Mouse (Mus musculus) spleen, postnatal 0 days (tissue): ENCODE data around the gene Med10. TPM values are rescaled to one million over a fixed set of nuclear protein-coding genes. Genes with fewer than 3 reads are reported as not detected.

Source experiments
- polyA plus RNA-seq: library from polyadenylated mRNA; unstranded; fragments of >200 nt; fragmentation: Nextera tagmentation; extraction: Ambion mirVana; gene quantifications from 2 replicates; pipeline ENCODE4 v1.2.1, GENCODE M21; 2015

Med10 gene
- polyA plus RNA-seq, result 75.4 and 77.9 TPM in 2 replicates

DNA sequence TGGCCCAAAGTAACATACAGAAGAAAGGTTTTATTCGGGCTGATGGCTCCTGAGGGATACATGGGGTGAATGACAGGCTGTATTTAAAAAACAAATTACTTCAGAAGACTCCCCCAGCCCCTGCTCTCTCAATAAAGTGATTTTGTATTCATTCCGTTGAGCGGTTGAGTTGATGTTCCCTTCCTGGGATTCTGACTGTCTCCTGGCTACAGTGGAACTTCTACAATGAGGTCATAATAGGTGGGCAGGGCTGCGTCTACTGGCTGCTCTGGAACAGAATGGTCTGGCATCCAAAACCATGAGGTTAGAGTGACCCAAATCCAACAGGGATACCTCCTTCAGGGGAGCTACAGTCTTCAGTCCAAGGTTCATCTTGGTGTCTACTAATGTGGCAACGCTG lies at the start of gene Med10:
Med10 (plus strand) TSS at position 301 of the 400 bp plus-strand sequence.

Other genes starting within 250 kb of the Med10 start
- gene Srd5a1, start 191.0 kb upstream of the Med10 start, polyA plus RNA-seq, result 3.5 and 4.4 TPM in 2 replicates
- not detected in 2 replicates for gene Ube2ql1, start 62.5 kb upstream of the Med10 start, polyA plus RNA-seq